Mouse (Mus musculus) c-Kit-positive CD71-positive TER-119-positive erythroid progenitor cells, embryonic 14.5 days (primary cell): Measurements from ENCODE around the gene Nqo2.

Experiments
- DNase-seq: peaks from one replicate; pipeline ENCODE4 v3.0.0-alpha.2; 2013; ENCODE audit warnings: low spot score

Gene Nqo2

GRCm38 (mm10) chr13:33995197-33995596, 30.7 kb downstream of the Nqo2 start:
- peak; percentile 73 for DNase-seq

- DNase-seq, result peak; percentile 92
These were observed 37.8 kb downstream of the Nqo2 start, which contains the start of the genes Ripk1 and Serpinb6a for GRCm38 (mm10) chr13:34002058-34003006. Ripk1 (plus strand) TSS chr13:34002363. Serpinb6a (minus strand) TSS chr13:34002794.

- no peak for DNase-seq
These were observed 38.6 kb downstream of the Nqo2 start for GRCm38 (mm10) chr13:34003058-34003457.

GRCm38 (mm10) chr13:34007234-34007633, 42.7 kb downstream of the Nqo2 start:
- no peak for DNase-seq

GRCm38 (mm10) chr13:34016927-34017569, 52.6 kb downstream of the Nqo2 start:
- DNase-seq, result no peak

GRCm38 (mm10) chr13:34018521-34018920, 54.0 kb downstream of the Nqo2 start:
- DNase-seq, result no peak

- DNase-seq, result no peak
These were observed 57.5 kb downstream of the Nqo2 start for GRCm38 (mm10) chr13:34021998-34022397.

- DNase-seq, result no peak
These were observed 67.6 kb downstream of the Nqo2 start for GRCm38 (mm10) chr13:34032041-34032440.

- DNase-seq, result no peak
These were observed 70.9 kb downstream of the Nqo2 start for GRCm38 (mm10) chr13:34035424-34035823.

GRCm38 (mm10) chr13:34036726-34037125, 72.2 kb downstream of the Nqo2 start:
- DNase-seq, result no peak

GRCm38 (mm10) chr13:34037172-34038055, 72.9 kb downstream of the Nqo2 start, which contains the start of gene Bphl:
Bphl (plus strand) TSS chr13:34037597.
- peak; percentile 91 for DNase-seq

- DNase-seq, result peak; percentile 10
These were observed 73.6 kb downstream of the Nqo2 start for GRCm38 (mm10) chr13:34038056-34038432.
